Mouse (Mus musculus) megakaryocyte, embryonic 14.5 days (primary cell): ENCODE results near the gene Tarbp2.

Experiments
- FLI1 ChIP-seq: IDR thresholded peaks from 2 replicates; pipeline ENCODE4 v1.6.1; 2012; ENCODE audit warnings: low read length, inconsistent platforms, mixed read lengths
- GATA1 ChIP-seq: IDR thresholded peaks from 3 replicates; pipeline ENCODE4 v1.6.1; 2012; ENCODE audit warnings: mixed read lengths, low read length, inconsistent platforms, borderline replicate concordance

GRCm38 (mm10) chr15:102516293-102516692 lies 1.7 kb upstream of the Tarbp2 start:
- TF ChIP-seq GATA1 (no peak), FLI1 (no peak)
